Mouse (Mus musculus) cerebellum, adult 2 months (tissue): Measurements from ENCODE around the gene Gnat2. TPM values are rescaled to one million over a fixed set of nuclear protein-coding genes. Genes with fewer than 3 reads are reported as not detected.

ENCODE experiments used
- DNase-seq, 2 experiments: peaks; one replicate each; pipeline ENCODE4 v3.0.0; 2021
- H3K27ac ChIP-seq: fragments of 200-500 bp; 2 replicates; pipeline ENCODE4 v1.5.1; 2012; ENCODE audit warnings: low read length, control low read depth, inconsistent platforms; ENCODE audit not compliant: insufficient read depth
- H3K27me3 ChIP-seq: fragments of 200-500 bp; 2 replicates; pipeline ENCODE4 v1.6.1; 2012; ENCODE audit warnings: inconsistent platforms, mild to moderate bottlenecking, low read length, moderate library complexity; ENCODE audit not compliant: control insufficient read depth, insufficient read depth
- H3K4me1 ChIP-seq: fragments of 200-500 bp; 2 replicates; pipeline ENCODE4 v1.6.1; 2011; ENCODE audit warnings: low read length; ENCODE audit not compliant: control insufficient read depth, insufficient read depth
- H3K4me3 ChIP-seq: fragments of 200-500 bp; replicated peaks from 2 replicates; pipeline ENCODE3; 2011; ENCODE audit warnings: mild to moderate bottlenecking, low read depth, low read length, control low read depth; ENCODE audit not compliant: insufficient read depth
- CTCF ChIP-seq: fragments of 200-500 bp; IDR thresholded peaks from 2 replicates; pipeline ENCODE4 v1.5.1; 2011; ENCODE audit warnings: low read depth, mild to moderate bottlenecking, control low read depth, low read length, moderate library complexity, borderline replicate concordance; ENCODE audit not compliant: insufficient read depth
- POLR2A ChIP-seq: fragments of 200-500 bp; IDR thresholded peaks from 2 replicates; pipeline ENCODE4 v1.6.1; 2011; ENCODE audit warnings: low read length, control low read depth, borderline replicate concordance; ENCODE audit not compliant: insufficient read depth
- WGBS: fragments of 180-500 bp; shearing (Covaris S2); methylation state at CpG from one replicate; pipeline ENCODE4 v1.1.7; 2018; 5-methylcytosine and 5-hydroxymethylcytosine counted together
- polyA plus RNA-seq: library from polyadenylated mRNA; depleted of rRNA; stranded (reverse); fragments of >200 nt; gene quantifications from 2 replicates; pipeline ENCODE4 v1.2.3, GENCODE M21; 2012

Gene Gnat2
- polyA plus RNA-seq, 1 experiment: 0.47 TPM

DNA sequence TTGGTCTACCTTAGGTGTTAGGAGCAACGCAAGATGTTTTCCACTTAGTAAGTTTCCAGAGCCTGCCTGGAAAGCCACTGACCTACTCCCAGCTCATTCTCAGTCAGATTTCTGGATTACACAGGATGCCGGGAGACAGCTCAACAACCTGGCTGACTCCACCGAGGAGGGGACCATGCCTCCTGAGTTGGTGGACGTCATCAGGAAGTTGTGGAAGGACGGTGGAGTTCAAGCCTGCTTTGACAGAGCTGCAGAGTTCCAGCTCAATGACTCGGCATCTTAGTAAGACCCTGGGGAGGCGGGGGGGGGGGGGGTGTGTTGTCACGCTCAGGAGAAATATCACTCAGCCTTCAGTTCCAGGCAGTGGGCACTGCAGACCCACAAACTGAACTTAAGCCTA lies 3.6 kb downstream of the Gnat2 start:
- H3K27me3 ChIP-seq: no peaks in the 10 kb centered on the region
- TF ChIP-seq POLR2A (no peak), CTCF (no peak)
- H3K27ac ChIP-seq: no peak overlapping the region
- whole genome bisulfite sequencing: 54% methylated on average over 8 of the region's 8 CpGs
- H3K4me3 ChIP-seq: no peak overlapping the region
- DNase-seq: no peak
- H3K4me1 ChIP-seq: no peaks in the 10 kb centered on the region

DNA sequence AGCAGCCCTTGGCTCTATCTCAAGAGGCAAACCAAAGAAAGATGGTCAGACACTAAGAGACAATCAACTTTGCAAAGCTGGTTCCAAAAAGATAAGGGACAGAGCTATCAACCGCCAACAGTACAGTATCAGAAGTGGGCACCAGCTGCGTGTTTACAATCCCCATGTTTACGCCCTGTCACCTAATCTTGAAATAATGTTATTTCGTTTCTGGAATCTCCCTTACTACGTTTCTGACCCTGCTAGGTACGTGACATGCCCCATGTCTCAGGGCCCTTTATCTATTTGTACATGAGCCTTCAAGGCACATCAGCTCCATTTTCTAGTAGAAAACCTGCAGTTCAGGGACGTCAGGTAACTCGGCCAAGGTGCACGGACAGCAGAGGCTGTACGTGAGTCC lies 4.1 kb downstream of the Gnat2 start:
- Histone ChIP-seq H3K4me1 (no peaks in the 10 kb centered on the region), H3K27ac (no peak overlapping the region), H3K27me3 (no peaks in the 10 kb centered on the region), H3K4me3 (no peak overlapping the region)
- WGBS: 93% methylated on average over 10 of the region's 10 CpGs
- no peak for DNase-seq
- TF ChIP-seq CTCF (no peak), POLR2A (no peak)

DNA sequence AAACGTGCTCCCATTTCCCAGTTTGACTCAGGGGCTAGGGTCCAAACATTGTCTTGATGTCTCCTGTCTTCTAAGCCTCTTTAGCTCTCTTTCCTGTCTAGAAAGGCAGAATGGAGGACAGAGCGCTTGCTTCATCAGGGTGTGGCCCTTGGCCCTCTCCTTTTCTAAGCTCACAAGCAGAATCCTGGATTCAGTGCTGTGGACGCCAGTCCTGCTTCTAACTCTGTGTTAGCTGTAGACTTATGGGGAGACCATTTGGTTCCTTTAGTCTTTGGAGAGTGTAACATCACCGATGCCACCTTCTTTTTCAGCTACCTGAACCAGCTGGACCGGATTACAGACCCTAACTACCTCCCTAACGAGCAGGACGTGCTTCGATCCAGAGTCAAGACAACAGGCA lies 5.1 kb downstream of the Gnat2 start:
- H3K4me3 ChIP-seq: no peak overlapping the region
- 91% methylated on average over 8 of the region's 8 CpGs for WGBS
- H3K27ac ChIP-seq: no peak overlapping the region
- H3K27me3 ChIP-seq: no peaks in the 10 kb centered on the region
- H3K4me1 ChIP-seq: no peaks in the 10 kb centered on the region
- DNase-seq: no peak
- TF ChIP-seq CTCF (no peak), POLR2A (no peak)

DNA sequence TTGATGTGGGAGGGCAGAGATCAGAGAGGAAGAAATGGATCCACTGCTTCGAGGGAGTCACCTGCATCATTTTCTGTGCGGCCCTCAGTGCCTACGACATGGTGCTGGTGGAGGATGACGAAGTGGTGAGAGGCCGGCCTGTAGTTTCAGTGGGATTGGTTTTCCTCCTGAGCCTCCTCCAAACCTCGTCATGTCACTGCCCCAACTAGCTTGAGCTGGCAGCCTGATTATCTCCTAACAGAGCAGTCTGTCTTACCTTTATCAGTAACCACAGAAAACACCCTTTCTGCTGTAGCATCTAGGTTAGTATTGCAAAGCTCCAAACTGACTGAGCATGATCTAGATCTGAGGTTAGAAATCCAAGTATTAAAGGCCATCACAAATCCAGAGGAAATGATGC lies 5.7 kb downstream of the Gnat2 start:
- WGBS: 85% methylated on average over 6 of the region's 6 CpGs
- H3K4me1 ChIP-seq: no peaks in the 10 kb centered on the region
- no peak for DNase-seq
- no peaks in the 10 kb centered on the region for H3K27me3 ChIP-seq
- H3K4me3 ChIP-seq: no peak overlapping the region
- no peak overlapping the region for H3K27ac ChIP-seq
- no peak for TF ChIP-seq POLR2A
- TF ChIP-seq CTCF: no peak

DNA sequence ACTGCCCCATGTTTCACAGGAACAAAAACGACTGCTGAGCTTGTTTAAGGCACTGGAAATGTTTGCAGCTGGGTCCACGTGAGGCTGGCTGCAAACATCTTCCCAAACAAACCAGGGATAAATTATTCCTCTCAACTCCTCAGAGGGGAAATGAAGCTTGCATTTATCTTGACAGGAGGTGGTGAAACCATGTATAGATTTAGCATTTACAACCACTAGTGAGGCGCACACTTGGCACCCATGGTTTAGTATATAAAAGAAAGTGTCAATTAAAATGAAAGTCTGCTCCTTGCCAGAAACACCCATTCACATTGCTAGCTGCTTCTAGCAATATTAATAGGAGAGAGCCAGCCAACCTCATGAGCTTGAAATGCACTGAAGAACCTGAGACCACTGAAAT lies 9.0 kb downstream of the Gnat2 start:
- H3K27me3 ChIP-seq: no peaks in the 10 kb centered on the region
- 31% methylated on average over 3 of the region's 3 CpGs for WGBS

DNA sequence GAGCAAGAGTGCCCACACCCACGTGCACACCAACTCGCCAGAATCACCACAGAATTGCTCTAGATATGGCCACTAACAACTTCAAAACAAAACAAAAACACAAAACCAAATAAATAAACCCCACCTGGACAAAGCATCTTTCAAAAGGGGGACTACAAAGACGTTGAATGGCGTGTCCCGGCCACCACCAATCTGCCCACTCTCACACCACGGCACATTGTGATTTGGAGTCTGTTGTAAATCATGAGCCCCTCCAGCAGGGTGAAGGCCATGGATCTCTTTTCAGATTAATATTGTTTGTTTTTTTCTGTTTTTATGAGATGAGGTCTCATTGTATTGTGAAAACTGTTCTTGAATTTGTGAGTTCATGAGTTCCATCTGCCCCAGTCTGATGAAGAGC lies 9.5 kb downstream of the Gnat2 start:
- DNase-seq: no peak
- 81% methylated on average over 6 of the region's 6 CpGs for WGBS
- Histone ChIP-seq H3K4me1 (no peaks in the 10 kb centered on the region), H3K27ac (no peak overlapping the region), H3K4me3 (no peak overlapping the region), H3K27me3 (no peaks in the 10 kb centered on the region)
- TF ChIP-seq CTCF: no peak
- no peak for TF ChIP-seq POLR2A

More for the DNA sequence above, 9.0 kb downstream of the Gnat2 start:
- no peak for DNase-seq
- Histone ChIP-seq H3K4me1 (no peaks in the 10 kb centered on the region), H3K4me3 (no peak overlapping the region), H3K27ac (no peak overlapping the region)
- no peak for TF ChIP-seq POLR2A
- no peak for TF ChIP-seq CTCF

DNA sequence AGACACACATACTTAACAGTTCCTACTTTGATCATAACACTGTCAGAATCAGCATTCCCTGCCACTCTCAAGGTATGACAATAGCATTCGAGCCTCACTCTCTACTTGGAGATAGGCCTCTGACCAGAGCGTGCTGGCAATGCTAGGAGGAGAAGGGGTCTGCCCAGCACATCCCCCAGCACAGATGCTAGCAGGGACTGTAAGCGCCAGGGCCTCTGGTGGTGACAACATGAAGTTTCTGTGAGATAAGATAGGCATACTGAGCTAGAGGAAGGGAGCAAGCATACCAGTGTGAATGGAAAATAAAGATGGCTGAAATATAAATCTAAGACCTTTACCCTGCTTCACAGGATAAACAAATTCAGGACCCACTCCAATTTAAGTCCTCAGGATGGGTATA lies 12.7 kb downstream of the Gnat2 start:
- no peak for DNase-seq
- WGBS: 78% methylated on average over 3 of the region's 3 CpGs
- Histone ChIP-seq H3K4me3 (no peak overlapping the region), H3K27me3 (no peaks in the 10 kb centered on the region), H3K4me1 (no peaks in the 10 kb centered on the region), H3K27ac (no peak overlapping the region)
- TF ChIP-seq CTCF (no peak), POLR2A (no peak)

DNA sequence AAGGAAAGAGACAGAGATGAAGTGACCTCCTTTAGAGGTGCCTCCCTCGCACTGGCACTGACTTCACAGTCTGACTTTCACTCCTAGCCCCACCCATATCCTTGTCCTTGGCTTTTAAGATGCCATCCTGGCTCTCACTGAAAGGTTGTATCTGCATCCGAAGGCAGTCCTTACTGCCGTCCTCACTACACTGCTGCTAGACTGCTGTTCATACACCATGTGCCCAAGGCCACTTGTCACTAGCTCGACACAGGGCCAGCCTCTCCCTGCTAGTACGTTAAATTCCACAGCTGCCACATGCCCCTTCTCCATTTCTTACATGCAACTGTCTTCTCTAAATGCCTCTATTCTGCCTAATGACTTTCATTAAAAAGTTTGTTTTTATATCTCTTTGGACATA lies 18.7 kb downstream of the Gnat2 start:
- Histone ChIP-seq H3K4me3 (no peak overlapping the region), H3K4me1 (no peaks in the 10 kb centered on the region), H3K27ac (no peak overlapping the region), H3K27me3 (no peaks in the 10 kb centered on the region)
- WGBS: 86% methylated on average over 5 of the region's 5 CpGs
- DNase-seq: no peak
- no peak for TF ChIP-seq POLR2A
- no peak for TF ChIP-seq CTCF

DNA sequence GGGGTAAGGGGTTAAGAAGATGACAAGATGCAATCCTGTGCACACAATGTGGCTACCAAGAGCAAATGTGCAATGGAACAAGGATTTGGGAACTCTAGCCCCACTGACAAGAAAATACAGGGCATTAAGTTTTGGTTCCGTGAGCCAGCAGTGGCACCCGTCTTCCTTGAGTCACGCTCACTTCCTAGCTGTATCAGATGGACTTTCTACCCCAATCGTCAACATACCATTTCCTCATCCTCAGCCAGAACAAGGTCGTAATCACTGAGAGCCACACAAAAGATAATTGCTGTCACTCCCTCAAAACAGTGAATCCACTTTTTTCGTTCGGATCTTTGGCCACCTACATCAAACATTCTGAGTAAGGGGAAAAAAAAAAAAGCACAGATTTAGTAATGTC lies 19.7 kb downstream of the Gnat2 start:
- 88% methylated on average over 7 of the region's 7 CpGs for WGBS

More for the DNA sequence above, 19.7 kb downstream of the Gnat2 start:
- Histone ChIP-seq H3K27ac (no peak overlapping the region), H3K27me3 (no peaks in the 10 kb centered on the region), H3K4me3 (no peak overlapping the region), H3K4me1 (no peaks in the 10 kb centered on the region)
- DNase-seq: no peak
- TF ChIP-seq CTCF (no peak), POLR2A (no peak)
